Mouse (Mus musculus): ENCODE results near the gene Ttll7. TPM values are rescaled to one million over a fixed set of nuclear protein-coding genes. Genes with fewer than 3 reads are reported as not detected.

The Ttll7 gene
- polyA plus RNA-seq, 1 experiment from 2014 or later, result 5.5 TPM

DNA sequence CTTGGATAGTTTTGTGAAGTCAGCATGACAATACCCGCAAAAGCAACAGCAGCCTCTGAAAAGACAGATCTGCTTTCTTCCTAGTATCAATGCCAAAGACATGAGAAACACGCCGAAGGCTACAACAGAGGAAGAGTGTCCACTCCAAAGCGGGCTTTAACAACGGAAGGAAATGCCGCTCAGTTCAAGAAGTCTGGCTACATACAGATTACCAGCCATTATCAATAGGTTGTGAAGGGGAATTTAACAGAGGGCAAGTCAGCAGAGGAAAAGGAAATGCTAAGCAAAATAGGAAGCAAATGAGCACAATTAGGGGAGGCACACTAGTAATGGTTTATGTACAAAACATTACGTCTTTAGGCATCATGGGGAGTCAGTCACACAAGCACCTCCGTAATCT lies 4.1 kb upstream of the Ttll7 start:
- ATAC-seq (replicated peaks; ENCODE audit: low FRiP score), result no peak
- H3K9me3 ChIP-seq (ENCODE audit: control insufficient read depth, low read length), result no peaks in the 10 kb centered on the region
- H3K36me3 ChIP-seq (ENCODE audit: control insufficient read depth, insufficient read depth, low read length), result no peaks in the 10 kb centered on the region
- H3K4me2 ChIP-seq (ENCODE audit: low read depth, low read length, severe bottlenecking), result no peak overlapping the region
- no peak overlapping the region for H3K27ac ChIP-seq (ENCODE audit: low read depth, low read length)
- no peaks in the 10 kb centered on the region for H3K27me3 ChIP-seq (ENCODE audit: control insufficient read depth, insufficient read depth, low read length)
- H3K4me1 ChIP-seq (replicated peaks; ENCODE audit: control insufficient read depth, insufficient read depth, low read length), result peaks cover 4% of the 10 kb centered on the region; the same call in 1 of the 2 replicates
- H3K4me3 ChIP-seq (ENCODE audit: low read depth, low read length), result no peak overlapping the region
- no peak for DNase-seq (ENCODE audit: low spot score)
- 90% methylated on average over 8 of the region's 8 CpGs for WGBS
- H3K9ac ChIP-seq (ENCODE audit: low read length), result no peak overlapping the region

DNA sequence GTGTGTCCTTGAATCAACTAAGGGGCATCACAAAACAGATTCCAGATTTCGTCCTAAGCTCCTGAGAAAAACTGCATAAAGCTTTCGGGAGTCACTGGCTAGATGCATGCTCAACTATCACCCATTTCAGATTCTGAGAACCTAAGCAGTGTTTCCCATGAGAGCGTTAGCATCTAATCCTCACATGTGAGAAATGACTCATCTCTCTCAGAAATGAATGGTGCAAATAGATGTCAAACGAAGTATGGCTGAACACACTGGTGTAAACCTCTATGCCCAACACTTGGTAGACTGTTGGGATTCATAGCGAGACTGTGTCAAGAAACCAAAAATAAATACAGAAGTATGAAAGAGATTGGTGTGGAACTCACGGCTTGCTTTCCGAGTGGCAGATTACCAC lies 2.8 kb upstream of the Ttll7 start:
- WGBS, result 92% methylated on average over 7 of the region's 7 CpGs
- peaks cover 4% of the 10 kb centered on the region; the same call in 1 of the 2 replicates for H3K4me1 ChIP-seq (replicated peaks; ENCODE audit: control insufficient read depth, insufficient read depth, low read length)
- no peak overlapping the region for H3K27ac ChIP-seq (ENCODE audit: low read depth, low read length)
- H3K4me3 ChIP-seq (ENCODE audit: low read depth, low read length), result no peak overlapping the region
- H3K9ac ChIP-seq (ENCODE audit: low read length), result no peak overlapping the region
- no peak for ATAC-seq (replicated peaks; ENCODE audit: low FRiP score)
- H3K4me2 ChIP-seq (ENCODE audit: low read depth, low read length, severe bottlenecking), result no peak overlapping the region
- DNase-seq (ENCODE audit: low spot score), result no peak
- H3K9me3 ChIP-seq (ENCODE audit: control insufficient read depth, low read length), result no peaks in the 10 kb centered on the region
- no peaks in the 10 kb centered on the region for H3K36me3 ChIP-seq (ENCODE audit: control insufficient read depth, insufficient read depth, low read length)
- H3K27me3 ChIP-seq (ENCODE audit: control insufficient read depth, insufficient read depth, low read length), result no peaks in the 10 kb centered on the region

- ATAC-seq (replicated peaks; ENCODE audit: low FRiP score), result no peak
- no peaks in the 10 kb centered on the region for H3K36me3 ChIP-seq (ENCODE audit: control insufficient read depth, insufficient read depth, low read length)
- no peak for DNase-seq (ENCODE audit: low spot score)
- H3K4me2 ChIP-seq (ENCODE audit: low read depth, low read length, severe bottlenecking), result no peak overlapping the region
- WGBS, result 85% methylated on average over 7 of the region's 7 CpGs
- no peaks in the 10 kb centered on the region for H3K27me3 ChIP-seq (ENCODE audit: control insufficient read depth, insufficient read depth, low read length)
- H3K9ac ChIP-seq (ENCODE audit: low read length), result no peak overlapping the region
- H3K9me3 ChIP-seq (ENCODE audit: control insufficient read depth, low read length), result no peaks in the 10 kb centered on the region
- H3K4me3 ChIP-seq (ENCODE audit: low read depth, low read length), result no peak overlapping the region
- peaks cover 4% of the 10 kb centered on the region; the same call in 1 of the 2 replicates for H3K4me1 ChIP-seq (replicated peaks; ENCODE audit: control insufficient read depth, insufficient read depth, low read length)
- no peak overlapping the region for H3K27ac ChIP-seq (ENCODE audit: low read depth, low read length)
Observed at GRCm38 (mm10) chr3:146854473-146855087, 2.4 kb downstream of the Ttll7 start.

DNA sequence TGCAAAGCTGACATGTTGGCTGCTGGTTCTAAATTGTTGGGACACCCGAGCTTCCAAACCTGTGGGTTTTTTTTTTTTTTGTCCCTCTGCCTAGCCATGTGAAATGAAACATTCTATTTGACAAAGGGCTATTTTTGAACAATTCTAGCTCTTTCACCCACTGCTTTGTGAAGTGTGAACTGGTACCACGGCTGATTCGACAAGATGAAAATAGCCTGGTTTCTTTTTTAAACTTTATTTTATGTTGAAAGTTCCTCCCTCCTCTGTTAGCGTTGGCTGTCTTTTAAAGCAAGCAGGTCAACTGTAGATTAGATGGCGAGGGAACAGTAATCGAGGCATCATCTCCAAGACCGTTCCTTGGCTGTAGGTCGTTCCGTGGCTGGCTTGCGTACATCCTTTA lies 5.2 kb downstream of the Ttll7 start:
- Histone ChIP-seq H3K27ac (ENCODE audit: low read depth, low read length) (no peak overlapping the region), H3K4me2 (ENCODE audit: low read depth, low read length, severe bottlenecking) (no peak overlapping the region), H3K9ac (ENCODE audit: low read length) (no peak overlapping the region), H3K27me3 (ENCODE audit: control insufficient read depth, insufficient read depth, low read length) (no peaks in the 10 kb centered on the region), H3K9me3 (ENCODE audit: control insufficient read depth, low read length) (no peaks in the 10 kb centered on the region), H3K4me3 (ENCODE audit: low read depth, low read length) (no peak overlapping the region), H3K36me3 (ENCODE audit: control insufficient read depth, insufficient read depth, low read length) (no peaks in the 10 kb centered on the region), H3K4me1 (replicated peaks; ENCODE audit: control insufficient read depth, insufficient read depth, low read length) (no peaks in the 10 kb centered on the region; the same call in 1 of the 2 replicates)
- ATAC-seq (replicated peaks; ENCODE audit: low FRiP score), result no peak
- WGBS, result 85% methylated on average over 10 of the region's 10 CpGs
- no peak for DNase-seq (ENCODE audit: low spot score)

DNA sequence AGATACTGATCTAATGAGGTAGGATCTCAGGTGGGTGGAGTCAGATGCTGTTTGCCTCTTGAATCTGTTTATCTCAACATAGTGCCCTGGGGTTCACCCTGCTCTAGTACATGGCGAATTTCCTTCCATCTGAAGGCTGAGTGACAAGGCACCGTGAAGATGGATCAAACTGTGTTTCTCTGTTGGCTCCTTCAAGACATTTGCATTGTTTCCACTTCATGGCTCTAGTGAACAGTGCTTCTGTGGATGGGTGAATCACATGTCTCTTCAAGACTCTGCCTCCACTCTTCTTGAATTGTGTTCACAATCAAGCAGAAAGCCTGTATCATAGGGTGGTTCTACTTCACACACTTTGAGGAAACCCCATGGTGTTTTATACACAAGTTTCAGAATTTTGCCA lies 8.1 kb downstream of the Ttll7 start:
- Histone ChIP-seq H3K4me2 (ENCODE audit: low read depth, low read length, severe bottlenecking) (no peak overlapping the region), H3K27me3 (ENCODE audit: control insufficient read depth, insufficient read depth, low read length) (no peaks in the 10 kb centered on the region), H3K9me3 (ENCODE audit: control insufficient read depth, low read length) (no peaks in the 10 kb centered on the region), H3K9ac (ENCODE audit: low read length) (no peak overlapping the region), H3K4me1 (replicated peaks; ENCODE audit: control insufficient read depth, insufficient read depth, low read length) (no peaks in the 10 kb centered on the region), H3K27ac (ENCODE audit: low read depth, low read length) (no peak overlapping the region), H3K4me3 (ENCODE audit: low read depth, low read length) (no peak overlapping the region), H3K36me3 (ENCODE audit: control insufficient read depth, insufficient read depth, low read length) (no peaks in the 10 kb centered on the region)
- DNase-seq (ENCODE audit: low spot score), result no peak
- ATAC-seq (replicated peaks; ENCODE audit: low FRiP score), result no peak
- WGBS, result 82% methylated on average over 2 of the region's 2 CpGs

- 26% methylated on average over 4 of the region's 4 CpGs for WGBS
- Histone ChIP-seq H3K4me3 (ENCODE audit: low read depth, low read length) (no peak overlapping the region), H3K4me2 (ENCODE audit: low read depth, low read length, severe bottlenecking) (no peak overlapping the region), H3K36me3 (ENCODE audit: control insufficient read depth, insufficient read depth, low read length) (no peaks in the 10 kb centered on the region), H3K27ac (ENCODE audit: low read depth, low read length) (no peak overlapping the region), H3K9me3 (ENCODE audit: control insufficient read depth, low read length) (no peaks in the 10 kb centered on the region), H3K9ac (ENCODE audit: low read length) (no peak overlapping the region), H3K4me1 (replicated peaks; ENCODE audit: control insufficient read depth, insufficient read depth, low read length) (no peaks in the 10 kb centered on the region), H3K27me3 (ENCODE audit: control insufficient read depth, insufficient read depth, low read length) (no peaks in the 10 kb centered on the region)
- DNase-seq (ENCODE audit: low spot score), result peak; percentile 55
- ATAC-seq (replicated peaks; ENCODE audit: low FRiP score), result no peak
Observed at GRCm38 (mm10) chr3:146866563-146866962, 14.4 kb downstream of the Ttll7 start.

DNA sequence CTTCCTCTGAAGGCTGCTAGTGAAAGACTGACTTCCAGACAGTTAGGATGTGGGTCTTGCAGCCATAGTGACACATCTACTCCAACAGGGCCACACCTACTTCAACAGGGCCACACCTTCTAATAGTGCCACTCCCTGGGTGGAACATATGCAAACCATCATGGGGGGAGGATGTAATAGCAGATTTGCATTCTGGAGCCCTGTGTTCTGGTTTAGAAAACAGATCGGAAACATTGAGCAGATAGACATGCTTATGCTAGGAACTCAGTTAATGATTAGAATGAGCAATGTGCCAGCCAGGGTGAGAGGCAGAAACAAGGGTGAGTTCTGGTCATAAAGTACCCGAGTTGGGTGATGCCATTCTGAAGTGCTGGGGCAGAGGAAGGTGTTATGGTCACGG lies 19.8 kb downstream of the Ttll7 start:
- no peak for ATAC-seq (replicated peaks; ENCODE audit: low FRiP score)

DNA sequence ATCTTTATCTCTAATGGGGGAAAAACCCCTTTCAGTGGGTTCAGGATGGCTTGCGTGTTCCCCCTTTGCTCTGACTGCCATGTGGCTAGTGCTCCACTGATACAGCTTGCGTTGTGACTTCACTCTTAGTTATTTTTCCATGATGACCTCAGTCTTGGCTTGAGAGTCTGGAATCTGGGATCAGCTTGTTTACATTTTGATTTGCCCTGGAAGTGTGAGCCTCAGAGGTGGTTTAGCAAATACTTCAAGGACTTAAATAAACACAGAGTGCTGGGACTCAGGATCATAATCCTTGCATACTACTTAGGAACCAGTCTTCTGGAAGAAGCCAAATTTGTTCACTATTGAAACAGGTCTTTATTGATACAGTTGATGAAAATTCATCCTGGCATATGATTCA lies 23.8 kb downstream of the Ttll7 start:
- 79% methylated on average over 2 of the region's 2 CpGs for WGBS
- no peak for ATAC-seq (replicated peaks; ENCODE audit: low FRiP score)
- Histone ChIP-seq H3K27ac (ENCODE audit: low read depth, low read length) (no peak overlapping the region), H3K9ac (ENCODE audit: low read length) (no peak overlapping the region), H3K27me3 (ENCODE audit: control insufficient read depth, insufficient read depth, low read length) (no peaks in the 10 kb centered on the region), H3K4me3 (ENCODE audit: low read depth, low read length) (no peak overlapping the region), H3K36me3 (ENCODE audit: control insufficient read depth, insufficient read depth, low read length) (no peaks in the 10 kb centered on the region), H3K9me3 (ENCODE audit: control insufficient read depth, low read length) (no peaks in the 10 kb centered on the region), H3K4me1 (replicated peaks; ENCODE audit: control insufficient read depth, insufficient read depth, low read length) (no peaks in the 10 kb centered on the region), H3K4me2 (ENCODE audit: low read depth, low read length, severe bottlenecking) (no peak overlapping the region)
- DNase-seq (ENCODE audit: low spot score), result no peak

More for the DNA sequence above, 19.8 kb downstream of the Ttll7 start:
- Histone ChIP-seq H3K27me3 (ENCODE audit: control insufficient read depth, insufficient read depth, low read length) (no peaks in the 10 kb centered on the region), H3K27ac (ENCODE audit: low read depth, low read length) (no peak overlapping the region), H3K4me1 (replicated peaks; ENCODE audit: control insufficient read depth, insufficient read depth, low read length) (no peaks in the 10 kb centered on the region), H3K4me3 (ENCODE audit: low read depth, low read length) (no peak overlapping the region), H3K9ac (ENCODE audit: low read length) (no peak overlapping the region), H3K36me3 (ENCODE audit: control insufficient read depth, insufficient read depth, low read length) (no peaks in the 10 kb centered on the region), H3K9me3 (ENCODE audit: control insufficient read depth, low read length) (no peaks in the 10 kb centered on the region), H3K4me2 (ENCODE audit: low read depth, low read length, severe bottlenecking) (no peak overlapping the region)
- no peak for DNase-seq (ENCODE audit: low spot score)
- WGBS, result 90% methylated on average over 3 of the region's 3 CpGs

DNA sequence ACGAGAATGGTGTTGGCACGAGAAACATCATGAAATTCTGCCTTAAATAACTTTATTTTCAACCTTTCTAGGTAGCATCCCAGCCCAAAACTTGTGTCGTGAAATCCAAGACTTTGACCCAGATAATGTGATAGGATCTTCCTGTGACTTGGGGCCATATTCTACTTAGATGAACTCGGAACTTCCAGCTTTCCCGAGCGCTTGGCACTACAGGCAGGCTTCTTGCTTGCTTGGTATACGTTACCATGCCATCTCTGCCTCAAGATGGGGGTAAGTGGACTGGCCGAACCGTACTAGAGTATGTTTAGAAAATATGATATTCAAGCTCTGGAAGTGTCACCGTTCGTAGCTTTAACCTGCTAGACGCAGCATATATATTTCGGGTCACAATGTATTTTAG lies 41.8 kb downstream of the Ttll7 start:
- Histone ChIP-seq H3K27me3 (ENCODE audit: control insufficient read depth, insufficient read depth, low read length) (no peaks in the 10 kb centered on the region), H3K9me3 (ENCODE audit: control insufficient read depth, low read length) (no peaks in the 10 kb centered on the region), H3K4me1 (replicated peaks; ENCODE audit: control insufficient read depth, insufficient read depth, low read length) (no peaks in the 10 kb centered on the region; the same call in 1 of the 2 replicates), H3K27ac (ENCODE audit: low read depth, low read length) (no peak overlapping the region), H3K4me3 (ENCODE audit: low read depth, low read length) (no peak overlapping the region), H3K36me3 (ENCODE audit: control insufficient read depth, insufficient read depth, low read length) (no peaks in the 10 kb centered on the region), H3K9ac (ENCODE audit: low read length) (no peak overlapping the region), H3K4me2 (ENCODE audit: low read depth, low read length, severe bottlenecking) (no peak overlapping the region)
- WGBS, result 94% methylated on average over 13 of the region's 13 CpGs
- no peak for DNase-seq (ENCODE audit: low spot score)
- ATAC-seq (replicated peaks; ENCODE audit: low FRiP score), result no peak
